Mouse (Mus musculus): Measurements from ENCODE around the gene Pfkm. TPM values are rescaled to one million over a fixed set of nuclear protein-coding genes. Genes with fewer than 3 reads are reported as not detected.
A peak's percentile ranks its signal among the peaks of the same experiment; 100 is the strongest.

The Pfkm gene
- polyA plus RNA-seq, 1 experiment from 2014 or later: 86.7 TPM

- peaks cover 13% of the 10 kb centered on the region for H3K4me1 ChIP-seq
- no peak overlapping the region for H3K4me2 ChIP-seq
- no peak overlapping the region for H3K9ac ChIP-seq
- no peak overlapping the region for H3K27ac ChIP-seq (replicated peaks)
- no peaks in the 10 kb centered on the region for H3K27me3 ChIP-seq (replicated peaks)
- H3K4me3 ChIP-seq: no peak overlapping the region
- peaks cover 90% of the 10 kb centered on the region for H3K36me3 ChIP-seq
- no peak for ATAC-seq (ENCODE audit: extremely low read depth, insufficient number of reproducible peaks, low FRiP score, low TSS enrichment)
- no peaks in the 10 kb centered on the region for H3K9me3 ChIP-seq
- WGBS: 88% methylated on average over 3 of the region's 3 CpGs
These were observed 22.0 kb upstream of the Pfkm start for GRCm38 (mm10) chr15:98070376-98070775.

DNA sequence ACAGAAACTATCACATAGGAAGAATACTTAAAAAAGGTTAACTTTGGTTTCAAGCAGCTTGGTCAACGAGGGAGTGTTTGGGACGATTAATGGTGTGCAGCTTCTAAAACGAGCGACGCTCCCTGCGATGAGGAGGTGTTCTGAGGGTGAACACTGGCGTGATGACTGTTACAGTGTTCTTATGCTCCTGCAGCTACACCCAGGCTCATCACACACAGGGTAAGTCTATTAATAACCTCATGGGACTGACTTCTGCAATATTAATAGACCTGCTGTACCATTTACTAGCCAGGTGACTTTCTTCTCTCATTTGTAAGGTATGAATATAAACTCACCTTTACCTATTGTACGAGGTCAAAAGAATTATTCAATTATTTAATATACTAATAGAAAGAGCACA lies 17.9 kb upstream of the Pfkm start:
- no peaks in the 10 kb centered on the region for H3K9me3 ChIP-seq
- peaks cover 91% of the 10 kb centered on the region for H3K36me3 ChIP-seq
- H3K27me3 ChIP-seq (replicated peaks): no peaks in the 10 kb centered on the region
- H3K27ac ChIP-seq (replicated peaks): no peak overlapping the region
- WGBS: 80% methylated on average over 8 of the region's 8 CpGs
- no peak overlapping the region for H3K4me2 ChIP-seq
- no peak for ATAC-seq (ENCODE audit: extremely low read depth, insufficient number of reproducible peaks, low FRiP score, low TSS enrichment)
- H3K4me3 ChIP-seq: no peak overlapping the region
- peaks cover 4% of the 10 kb centered on the region; the same call in 1 of the 2 replicates for H3K4me1 ChIP-seq
- no peak overlapping the region for H3K9ac ChIP-seq

GRCm38 (mm10) chr15:98075034-98075433 lies 17.4 kb upstream of the Pfkm start:
- Histone ChIP-seq H3K27ac (replicated peaks) (no peak overlapping the region), H3K4me2 (no peak overlapping the region), H3K9me3 (no peaks in the 10 kb centered on the region), H3K27me3 (replicated peaks) (no peaks in the 10 kb centered on the region), H3K4me1 (peaks cover 4% of the 10 kb centered on the region; the same call in 1 of the 2 replicates), H3K9ac (0 out of 2 replicates have a peak overlapping the region, but pooled peaks have one; percentile 10), H3K36me3 (peaks cover 91% of the 10 kb centered on the region), H3K4me3 (no peak overlapping the region)
- ATAC-seq (ENCODE audit: extremely low read depth, insufficient number of reproducible peaks, low FRiP score, low TSS enrichment): no peak
- WGBS: 86% methylated on average over 16 of the region's 16 CpGs

GRCm38 (mm10) chr15:98076901-98077300 lies 15.5 kb upstream of the Pfkm start:
- peaks cover 4% of the 10 kb centered on the region; the same call in 1 of the 2 replicates for H3K4me1 ChIP-seq
- peaks cover 87% of the 10 kb centered on the region for H3K36me3 ChIP-seq
- no peak for ATAC-seq (ENCODE audit: extremely low read depth, insufficient number of reproducible peaks, low FRiP score, low TSS enrichment)
- no peak overlapping the region for H3K27ac ChIP-seq (replicated peaks)
- H3K4me2 ChIP-seq: no peak overlapping the region
- no peaks in the 10 kb centered on the region for H3K9me3 ChIP-seq
- H3K9ac ChIP-seq: no peak overlapping the region
- no peaks in the 10 kb centered on the region for H3K27me3 ChIP-seq (replicated peaks)
- H3K4me3 ChIP-seq: no peak overlapping the region
- 90% methylated on average over 6 of the region's 6 CpGs for WGBS

- no peak overlapping the region for H3K9ac ChIP-seq
- H3K27me3 ChIP-seq (replicated peaks): no peaks in the 10 kb centered on the region
- no peak overlapping the region for H3K4me3 ChIP-seq
- no peak overlapping the region for H3K4me2 ChIP-seq
- no peaks in the 10 kb centered on the region for H3K9me3 ChIP-seq
- H3K4me1 ChIP-seq: peaks cover 26% of the 10 kb centered on the region
- 79% methylated on average over 1 of the region's 1 CpGs for whole genome bisulfite sequencing
- H3K36me3 ChIP-seq: peaks cover 44% of the 10 kb centered on the region
- no peak overlapping the region for H3K27ac ChIP-seq (replicated peaks)
- no peak for ATAC-seq (ENCODE audit: extremely low read depth, insufficient number of reproducible peaks, low FRiP score, low TSS enrichment)
These were observed 3.5 kb upstream of the Pfkm start for GRCm38 (mm10) chr15:98088889-98089288.

DNA sequence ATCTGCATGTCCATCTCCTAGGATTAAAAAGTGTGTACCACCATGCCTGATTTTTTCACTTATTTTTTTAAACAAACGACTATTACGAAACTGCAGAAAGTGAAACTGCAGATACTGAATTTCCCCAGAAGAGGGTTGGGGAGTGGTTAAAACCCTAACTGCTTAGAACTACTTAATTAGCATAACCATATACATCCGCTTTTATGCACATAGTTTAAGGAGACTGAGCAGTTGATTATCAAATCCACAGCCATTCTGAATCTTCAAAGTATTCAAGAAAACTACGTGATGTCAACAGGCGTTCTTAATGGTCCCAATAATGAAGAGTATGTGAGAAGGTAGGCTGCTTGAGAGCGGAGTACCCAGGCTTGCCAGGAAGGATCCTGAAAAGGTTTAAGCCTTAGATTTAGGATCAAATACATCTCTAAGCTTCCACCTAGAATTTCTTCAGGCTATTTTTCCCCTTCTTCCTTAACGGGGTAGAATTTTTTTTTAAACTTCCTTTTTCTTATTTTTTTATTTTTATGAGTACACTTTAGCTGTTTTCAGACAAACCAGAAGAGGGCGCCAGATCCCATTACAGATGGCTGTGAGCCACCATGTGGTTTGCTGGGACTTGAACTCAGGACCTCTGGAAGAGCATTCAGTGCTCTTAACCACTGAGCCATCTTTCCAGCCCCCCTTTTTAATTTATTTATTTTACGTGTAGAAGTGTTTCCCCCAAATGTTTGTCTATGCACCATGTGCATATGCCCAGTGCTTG lies 2.8 kb upstream of the Pfkm start:
- Histone ChIP-seq H3K36me3 (peaks cover 37% of the 10 kb centered on the region), H3K27me3 (replicated peaks) (no peaks in the 10 kb centered on the region), H3K4me2 (no peak overlapping the region), H3K4me1 (peaks cover 28% of the 10 kb centered on the region), H3K9me3 (no peaks in the 10 kb centered on the region), H3K4me3 (no peak overlapping the region), H3K27ac (replicated peaks) (no peak overlapping the region), H3K9ac (no peak overlapping the region)
- ATAC-seq (ENCODE audit: extremely low read depth, insufficient number of reproducible peaks, low FRiP score, low TSS enrichment): no peak
- 70% methylated on average over 9 of the region's 9 CpGs for WGBS

GRCm38 (mm10) chr15:98091841-98092240 lies 548 bp upstream of the Pfkm start:
- peak overlapping the region; percentile 81 for H3K4me2 ChIP-seq
- 36% methylated on average over 4 of the region's 4 CpGs for WGBS
- peak overlapping the region; percentile 91 for H3K9ac ChIP-seq
- no peak for ATAC-seq (ENCODE audit: extremely low read depth, insufficient number of reproducible peaks, low FRiP score, low TSS enrichment)
- peak overlapping the region; percentile 78 for H3K4me3 ChIP-seq
- H3K4me1 ChIP-seq: peaks cover 28% of the 10 kb centered on the region
- no peaks in the 10 kb centered on the region for H3K27me3 ChIP-seq (replicated peaks)
- H3K27ac ChIP-seq (replicated peaks): no peak overlapping the region
- peaks cover 17% of the 10 kb centered on the region for H3K36me3 ChIP-seq
- H3K9me3 ChIP-seq: no peaks in the 10 kb centered on the region

DNA sequence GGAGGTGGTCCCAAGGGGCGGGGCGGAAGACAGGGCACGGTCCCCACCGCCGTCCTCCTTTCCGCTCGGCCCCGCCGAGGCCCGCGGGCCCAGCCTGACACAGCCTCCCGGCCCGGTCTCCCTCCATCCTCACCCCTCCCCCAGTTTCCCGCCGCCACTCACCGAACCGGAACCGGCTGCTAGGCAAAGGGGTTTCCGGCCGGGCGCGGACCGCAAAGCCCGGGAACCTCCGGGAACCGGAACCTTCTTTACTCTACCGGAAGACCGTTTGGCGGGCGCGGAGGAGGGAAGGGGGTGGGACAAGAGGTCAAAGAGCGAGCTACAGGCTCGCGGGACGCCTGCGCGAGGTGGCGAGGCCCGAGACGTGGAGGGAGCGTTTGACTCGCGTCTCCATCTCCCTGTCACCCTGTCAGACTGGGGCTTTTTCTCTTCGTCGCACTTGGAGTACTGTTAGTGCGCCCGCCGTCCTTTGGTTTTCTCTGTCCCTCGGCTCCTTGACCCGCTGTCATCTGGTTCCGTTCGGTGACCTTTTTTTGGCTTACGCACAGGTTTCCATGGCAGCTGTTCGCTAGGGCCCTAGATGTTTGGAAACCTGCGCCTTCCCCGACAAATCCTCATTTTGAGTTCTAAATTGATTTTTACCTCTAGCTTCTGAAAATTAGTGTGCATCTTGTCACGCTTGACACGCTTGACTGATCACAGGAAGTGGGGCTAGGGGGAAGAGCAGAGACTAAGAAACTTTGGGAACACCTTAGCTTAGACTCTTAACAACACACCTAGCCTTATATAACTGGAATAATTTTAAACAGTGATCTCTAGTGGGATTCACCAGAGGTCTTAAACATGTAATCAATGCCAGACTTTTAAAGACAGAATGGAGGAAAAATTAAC lies 977 bp downstream of the Pfkm start, which contains the start of gene Senp1:
Gene Senp1, minus strand, starts transcription at position 624 of the 891 bp plus-strand sequence.
- Histone ChIP-seq H3K9me3 (no peaks in the 10 kb centered on the region), H3K4me3 (peak within 1 kb of the TSS; percentile 78), H3K9ac (peak within 1 kb of the TSS; percentile 91), H3K27ac (replicated peaks) (peak within 1 kb of the TSS; percentile 98), H3K27me3 (replicated peaks) (no peaks in the 10 kb centered on the region), H3K4me1 (peaks cover 28% of the 10 kb centered on the region), H3K36me3 (0 out of 2 replicates have a peak, but pooled peaks cover 5% of the 10 kb centered on the region), H3K4me2 (peak within 1 kb of the TSS; percentile 81)
- ATAC-seq (ENCODE audit: extremely low read depth, insufficient number of reproducible peaks, low FRiP score, low TSS enrichment): peak; percentile 82
- WGBS: under 1% methylated on average over 51 of the region's 58 CpGs

DNA sequence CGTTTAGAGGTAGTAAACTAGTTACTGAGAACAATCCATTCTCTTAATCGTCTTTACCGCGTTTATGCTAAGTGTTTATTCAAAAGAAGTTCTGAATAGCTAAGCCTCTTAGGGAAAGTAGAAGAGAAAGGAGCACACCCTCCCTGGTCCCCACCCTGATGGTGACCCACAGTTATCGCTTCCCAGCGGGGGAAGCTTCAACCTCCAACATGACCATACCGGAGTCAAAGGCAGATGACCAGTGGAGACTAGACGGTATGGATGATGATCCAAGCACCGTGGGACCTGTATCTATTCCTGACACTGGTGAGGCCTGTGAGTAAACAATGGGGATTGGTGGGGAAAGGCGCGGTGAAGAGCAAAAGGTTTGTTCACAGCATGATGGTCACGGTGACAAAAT lies 2.5 kb downstream of the Pfkm start:
- Histone ChIP-seq H3K36me3 (0 out of 2 replicates have a peak, but pooled peaks cover 2% of the 10 kb centered on the region), H3K9me3 (no peaks in the 10 kb centered on the region), H3K4me2 (no peak overlapping the region), H3K27ac (replicated peaks) (no peak overlapping the region), H3K4me1 (peaks cover 21% of the 10 kb centered on the region), H3K27me3 (replicated peaks) (no peaks in the 10 kb centered on the region; the same call in 1 of the 2 replicates), H3K4me3 (no peak overlapping the region), H3K9ac (no peak overlapping the region)
- no peak for ATAC-seq (ENCODE audit: extremely low read depth, insufficient number of reproducible peaks, low FRiP score, low TSS enrichment)
- WGBS: 87% methylated on average over 12 of the region's 12 CpGs

DNA sequence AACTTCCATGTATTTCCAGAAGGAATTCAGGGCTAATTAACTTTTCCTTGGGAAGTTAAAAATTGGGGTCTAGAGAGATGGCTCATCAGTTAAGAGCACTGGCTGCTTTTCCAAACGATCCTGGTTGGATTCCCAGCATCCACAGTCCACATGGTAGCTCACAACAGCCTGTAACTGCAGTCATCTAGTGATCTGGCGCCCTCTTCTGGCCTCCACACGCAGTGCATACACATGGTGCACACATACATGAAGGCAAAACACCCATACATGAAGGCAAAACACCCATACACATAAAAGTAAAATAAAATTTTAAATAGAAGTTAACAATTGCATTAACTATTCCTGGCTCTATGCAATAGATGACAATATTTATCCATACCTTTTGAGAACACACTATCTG lies 4.6 kb downstream of the Pfkm start:
- no peaks in the 10 kb centered on the region; the same call in 1 of the 2 replicates for H3K27me3 ChIP-seq (replicated peaks)
- H3K9me3 ChIP-seq: no peaks in the 10 kb centered on the region
- peaks cover 10% of the 10 kb centered on the region for H3K4me1 ChIP-seq
- ATAC-seq (ENCODE audit: extremely low read depth, insufficient number of reproducible peaks, low FRiP score, low TSS enrichment): no peak
- H3K27ac ChIP-seq (replicated peaks): no peak overlapping the region
- H3K36me3 ChIP-seq: no peaks in the 10 kb centered on the region
- H3K9ac ChIP-seq: no peak overlapping the region
- H3K4me2 ChIP-seq: no peak overlapping the region
- no peak overlapping the region for H3K4me3 ChIP-seq
- 43% methylated on average over 3 of the region's 3 CpGs for WGBS

- H3K4me2 ChIP-seq: no peak overlapping the region
- 80% methylated on average over 9 of the region's 9 CpGs for WGBS
- no peaks in the 10 kb centered on the region for H3K36me3 ChIP-seq
- no peak overlapping the region for H3K9ac ChIP-seq
- no peak overlapping the region for H3K4me3 ChIP-seq
- no peaks in the 10 kb centered on the region for H3K9me3 ChIP-seq
- ATAC-seq (ENCODE audit: extremely low read depth, insufficient number of reproducible peaks, low FRiP score, low TSS enrichment): no peak
- no peaks in the 10 kb centered on the region; the same call in 1 of the 2 replicates for H3K27me3 ChIP-seq (replicated peaks)
- peaks cover 5% of the 10 kb centered on the region for H3K4me1 ChIP-seq
- no peak overlapping the region for H3K27ac ChIP-seq (replicated peaks)
These were observed 6.1 kb downstream of the Pfkm start for GRCm38 (mm10) chr15:98098519-98098918.
